Mouse (Mus musculus): Measurements from ENCODE around the gene Ifitm1. TPM values are rescaled to one million over a fixed set of nuclear protein-coding genes. Genes with fewer than 3 reads are reported as not detected.
"Not testable (repeated sequence)": the region's sequence is repeated elsewhere in the genome, so short reads cannot be mapped to it uniquely, and the experiment has no call there.

Ifitm1 gene
- polyA plus RNA-seq, 1 experiment, result 16.5 TPM

- H3K27ac ChIP-seq (ENCODE audit: insufficient read depth, low read length), result no peak overlapping the region
- no peak for TF ChIP-seq CTCF (IDR thresholded peaks at IDR 0.05; ENCODE audit: borderline replicate concordance, insufficient read depth, low read length)
- TF ChIP-seq POLR2A (IDR thresholded peaks at IDR 0.05; ENCODE audit: low read depth, low read length), result no peak
- no peak overlapping the region for H3K4me3 ChIP-seq (ENCODE audit: insufficient read depth, low read length)
- peaks cover 20% of the 10 kb centered on the region for H3K4me1 ChIP-seq (ENCODE audit: control insufficient read depth, insufficient read depth, low read length)
These were observed 4.6 kb downstream of the Ifitm1 start for GRCm38 (mm10) chr7:140971479-140972171.

GRCm38 (mm10) chr7:140973396-140974165 is 6.6 kb downstream of the Ifitm1 start:
- Histone ChIP-seq H3K4me3 (ENCODE audit: insufficient read depth, low read length) (no peak overlapping the region), H3K4me1 (ENCODE audit: control insufficient read depth, insufficient read depth, low read length) (peaks cover 17% of the 10 kb centered on the region), H3K27ac (ENCODE audit: insufficient read depth, low read length) (peak overlapping the region; percentile 81)
- TF ChIP-seq CTCF (IDR thresholded peaks at IDR 0.05; ENCODE audit: borderline replicate concordance, insufficient read depth, low read length) (no peak), POLR2A (IDR thresholded peaks at IDR 0.05; ENCODE audit: low read depth, low read length) (no peak)

GRCm38 (mm10) chr7:140974940-140975339 is 7.9 kb downstream of the Ifitm1 start:
- H3K4me1 ChIP-seq (ENCODE audit: control insufficient read depth, insufficient read depth, low read length), result peaks cover 17% of the 10 kb centered on the region
- TF ChIP-seq CTCF (IDR thresholded peaks at IDR 0.05; ENCODE audit: borderline replicate concordance, insufficient read depth, low read length) (no peak), POLR2A (IDR thresholded peaks at IDR 0.05; ENCODE audit: low read depth, low read length) (no peak)
- H3K27ac ChIP-seq (ENCODE audit: insufficient read depth, low read length), result 0 out of 2 replicates have a peak overlapping the region, but pooled peaks have one; percentile 43
- H3K4me3 ChIP-seq (ENCODE audit: insufficient read depth, low read length), result no peak overlapping the region

- Histone ChIP-seq H3K4me1 (ENCODE audit: control insufficient read depth, insufficient read depth, low read length) (peaks cover 17% of the 10 kb centered on the region), H3K27ac (ENCODE audit: insufficient read depth, low read length) (no peak overlapping the region), H3K4me3 (ENCODE audit: insufficient read depth, low read length) (no peak overlapping the region)
- TF ChIP-seq POLR2A (IDR thresholded peaks at IDR 0.05; ENCODE audit: low read depth, low read length) (no peak), CTCF (IDR thresholded peaks at IDR 0.05; ENCODE audit: borderline replicate concordance, insufficient read depth, low read length) (no peak)
These were observed 8.4 kb downstream of the Ifitm1 start for GRCm38 (mm10) chr7:140975465-140975864.

- not testable (repeated sequence) for H3K4me3 ChIP-seq (ENCODE audit: insufficient read depth, low read length); H3K27ac ChIP-seq (ENCODE audit: insufficient read depth, low read length)
- H3K4me1 ChIP-seq (ENCODE audit: control insufficient read depth, insufficient read depth, low read length), result peaks cover 17% of the 10 kb centered on the region
These were observed 9.7 kb downstream of the Ifitm1 start for GRCm38 (mm10) chr7:140976720-140977119.

- Histone ChIP-seq H3K4me1 (ENCODE audit: control insufficient read depth, insufficient read depth, low read length) (no peaks in the 10 kb centered on the region; the same call in 1 of the 2 replicates), H3K4me3 (ENCODE audit: insufficient read depth, low read length) (no peak overlapping the region), H3K27ac (ENCODE audit: insufficient read depth, low read length) (no peak overlapping the region)
- TF ChIP-seq CTCF (IDR thresholded peaks at IDR 0.05; ENCODE audit: borderline replicate concordance, insufficient read depth, low read length) (no peak), POLR2A (IDR thresholded peaks at IDR 0.05; ENCODE audit: low read depth, low read length) (no peak)
These were observed 14.7 kb downstream of the Ifitm1 start for GRCm38 (mm10) chr7:140981704-140982103.

- no peak for TF ChIP-seq POLR2A (IDR thresholded peaks at IDR 0.05; ENCODE audit: low read depth, low read length)
- no peak for TF ChIP-seq CTCF (IDR thresholded peaks at IDR 0.05; ENCODE audit: borderline replicate concordance, insufficient read depth, low read length)
These were observed 15.9 kb downstream of the Ifitm1 start for GRCm38 (mm10) chr7:140982971-140983370.

GRCm38 (mm10) chr7:140987182-140988138 is 20.4 kb downstream of the Ifitm1 start:
- TF ChIP-seq POLR2A (IDR thresholded peaks at IDR 0.05; ENCODE audit: low read depth, low read length), result no peak
- no peak for TF ChIP-seq CTCF (IDR thresholded peaks at IDR 0.05; ENCODE audit: borderline replicate concordance, insufficient read depth, low read length)
- Histone ChIP-seq H3K4me3 (ENCODE audit: insufficient read depth, low read length) (no peak overlapping the region), H3K27ac (ENCODE audit: insufficient read depth, low read length) (no peak overlapping the region), H3K4me1 (ENCODE audit: control insufficient read depth, insufficient read depth, low read length) (no peaks in the 10 kb centered on the region)

More at GRCm38 (mm10) chr7:140982971-140983370, 15.9 kb downstream of the Ifitm1 start:
- no peak overlapping the region for H3K4me3 ChIP-seq (ENCODE audit: insufficient read depth, low read length)
- no peaks in the 10 kb centered on the region; the same call in 1 of the 2 replicates for H3K4me1 ChIP-seq (ENCODE audit: control insufficient read depth, insufficient read depth, low read length)
- no peak overlapping the region for H3K27ac ChIP-seq (ENCODE audit: insufficient read depth, low read length)

GRCm38 (mm10) chr7:140989022-140989421 is 22.0 kb downstream of the Ifitm1 start:
- H3K27ac ChIP-seq (ENCODE audit: insufficient read depth, low read length), result no peak overlapping the region
- TF ChIP-seq CTCF (IDR thresholded peaks at IDR 0.05; ENCODE audit: borderline replicate concordance, insufficient read depth, low read length) (no peak), POLR2A (IDR thresholded peaks at IDR 0.05; ENCODE audit: low read depth, low read length) (no peak)
- H3K4me1 ChIP-seq (ENCODE audit: control insufficient read depth, insufficient read depth, low read length), result no peaks in the 10 kb centered on the region
- H3K4me3 ChIP-seq (ENCODE audit: insufficient read depth, low read length), result no peak overlapping the region

All from embryonic fibroblast, embryonic 13.5 days (primary cell).